14 mouse cellular contexts compared by ENCODE assay signal in genomic region chr13:98896434-98897126, GRCm38 (mm10). TPM values are rescaled to one million over a fixed set of nuclear protein-coding genes. Genes with fewer than 3 reads are reported as not detected.
DNase-seq lines count a peak whose midpoint lies in the region; ATAC-seq lines count a peak whose summit lies in the region.
"Had no signal": no experiment of that assay in that cellular context is flagged by ENCODE, and none has a peak within 500 bp of the region (broad histone marks: within the 10 kb centered on the region; RNA-seq: fewer than 3 reads in every experiment).

No protein-coding gene starts in this region.

- no peaks in the 10 kb centered on the region for H3K27me3 ChIP-seq in liver, embryonic 12.5 days (replicated peaks)
- H3K27me3 ChIP-seq: hindbrain, embryonic 12.5 days had no signal

- no peak overlapping the region for H3K4me3 ChIP-seq in liver, embryonic 12.5 days
- H3K4me3 ChIP-seq: hindbrain, embryonic 12.5 days had no signal

- no peaks in the 10 kb centered on the region for H3K9me3 ChIP-seq in liver, embryonic 12.5 days (replicated peaks)
- H3K9me3 ChIP-seq: hindbrain, embryonic 12.5 days had no signal

- peak overlapping the region; percentile 44 for H3K4me2 ChIP-seq in liver, embryonic 12.5 days
- H3K4me2 ChIP-seq: hindbrain, embryonic 12.5 days had no signal

- peak; percentile 82 for DNase-seq in heart, adult 11 months
- DNase-seq in heart, postnatal 10 days, result no peak
- DNase-seq in adrenal gland, adult 2 months, result no peak
- DNase-seq in embryo, embryonic 9.5 days (ENCODE audit: extremely low spot score), result no peak
- DNase-seq in heart, postnatal 25 days (ENCODE audit: low spot score), result no peak
- DNase-seq: cerebellum, postnatal 10 days; gastrocnemius, postnatal 36 days; right cerebral cortex, postnatal 4 days had no signal

- H3K27ac ChIP-seq in liver, embryonic 12.5 days, result peak overlapping the region; percentile 71
- H3K27ac ChIP-seq: hindbrain, embryonic 12.5 days; kidney, postnatal 0 days; macrophage had no signal

- WGBS in liver, embryonic 12.5 days (ENCODE audit: insufficient replicate concordance), result 45% methylated on average over 7 of the region's 7 CpGs

- intact Hi-C loops in heart, postnatal 10 days (cut with DNase I), result no loop called here
- intact Hi-C loops in heart, postnatal 25 days (cut with DNase I), result no loop called here

- peaks cover 53% of the 10 kb centered on the region for H3K4me1 ChIP-seq in liver, embryonic 12.5 days

- no peaks in the 10 kb centered on the region for H3K36me3 ChIP-seq in liver, embryonic 12.5 days
- H3K36me3 ChIP-seq: hindbrain, embryonic 12.5 days had no signal

- ATAC-seq in common myeloid progenitor, adult 5-6 weeks (replicated peaks; ENCODE audit: low read depth, poor library complexity, severe bottlenecking), result peak; percentile 74
- peak; percentile 83 for ATAC-seq in liver, embryonic 12.5 days
- peak; percentile 74 for ATAC-seq in neutrophil, adult 5-6 weeks (ENCODE audit: extremely low read depth, insufficient number of reproducible peaks, low FRiP score, poor library complexity, severe bottlenecking)

- peak overlapping the region; percentile 39; the same call in 1 of the 2 replicates for H3K9ac ChIP-seq in liver, embryonic 12.5 days
- H3K9ac ChIP-seq: hindbrain, embryonic 12.5 days had no signal

RNA-seq across cellular contexts. Expression of gene Tnpo1, which starts 29.6 kb away (rescaled TPM):
- total RNA-seq in heart, postnatal 10 days (2021), result 10 to 100 TPM; 87.6 to 90.6 TPM
- 133 and 147 TPM in 2 replicates for total RNA-seq in common myeloid progenitor, adult 5-6 weeks (2017)
- 34.8 and 36.8 TPM in 2 replicates for polyA plus RNA-seq in liver, embryonic 12.5 days (2016; fragmentation: Nextera tagmentation; extraction: Ambion mirVana)
- total RNA-seq in neutrophil, adult 5-6 weeks (2017), result 89.3 and 97.8 TPM in 2 replicates
- total RNA-seq in adrenal gland, adult 2 months (2021), result 100 to 1,000 TPM; 126 to 127 TPM
- 7.4 and 9.6 TPM in 2 replicates for polyA plus RNA-seq in adrenal gland, adult 2 months (2012; rRNA removed)
- 10 to 100 TPM; 73.0 to 73.3 TPM for total RNA-seq in heart, postnatal 25 days (2021)
